Comparison of ENCODE assay signal across 18 mouse cellular contexts in genomic region chr9:71916662-71916953, GRCm38 (mm10).
DNase-seq lines count a peak whose midpoint lies in the region; ATAC-seq and TF ChIP-seq lines count a peak whose summit lies in the region.
"Had no signal": no experiment of that assay in that cellular context is flagged by ENCODE, and none has a peak within 500 bp of the region (broad histone marks: within the 10 kb centered on the region; RNA-seq: fewer than 3 reads in every experiment).

No protein-coding gene starts in this region.

- DNase-seq in hindbrain, embryonic 10.5 days (ENCODE audit: low spot score), result no peak
- DNase-seq in hindbrain, embryonic 11.5 days (ENCODE audit: low spot score), result no peak
- DNase-seq in neural tube, embryonic 11.5 days (ENCODE audit: low spot score), result no peak
- no peak for DNase-seq in limb, embryonic 14.5 days (ENCODE audit: low spot score)
- DNase-seq in kidney, adult 8-10 months, result no peak
- no peak for DNase-seq in cerebellum, postnatal 14 days
- DNase-seq: adrenal gland, postnatal 36 days; cerebellum, adult 2 months; gastrocnemius, adult 2 months; heart, postnatal 4 days; thymus, postnatal 25 days had no signal

- peaks cover 27% of the 10 kb centered on the region for H3K36me3 ChIP-seq in hindbrain, embryonic 10.5 days
- H3K36me3 ChIP-seq in hindbrain, embryonic 11.5 days (ENCODE audit: control insufficient read depth, insufficient read depth, low read length), result no peaks in the 10 kb centered on the region
- no peaks in the 10 kb centered on the region for H3K36me3 ChIP-seq in neural tube, embryonic 11.5 days (ENCODE audit: control insufficient read depth, insufficient read depth, low read length)
- H3K36me3 ChIP-seq in neural tube, embryonic 15.5 days, result no peaks in the 10 kb centered on the region
- H3K36me3 ChIP-seq in limb, embryonic 14.5 days (ENCODE audit: control insufficient read depth, insufficient read depth, low read length), result peaks cover 11% of the 10 kb centered on the region; the same call in 1 of the 2 replicates
- peaks cover 5% of the 10 kb centered on the region; the same call in 1 of the 2 replicates for H3K36me3 ChIP-seq in neural tube, embryonic 13.5 days

- H3K4me3 ChIP-seq in hindbrain, embryonic 10.5 days, result no peak overlapping the region
- H3K4me3 ChIP-seq in hindbrain, embryonic 11.5 days (ENCODE audit: low read depth, low read length), result no peak overlapping the region
- H3K4me3 ChIP-seq in neural tube, embryonic 11.5 days (ENCODE audit: low read depth, low read length), result no peak overlapping the region
- H3K4me3 ChIP-seq in neural tube, embryonic 15.5 days (replicated peaks), result no peak overlapping the region
- H3K4me3 ChIP-seq in limb, embryonic 14.5 days (replicated peaks; ENCODE audit: low read length), result no peak overlapping the region
- H3K4me3 ChIP-seq in neural tube, embryonic 13.5 days, result no peak overlapping the region
- H3K4me3 ChIP-seq: gastrocnemius, adult 2 months; kidney, embryonic 15.5 days; limb, embryonic 13.5 days had no signal

- no peaks in the 10 kb centered on the region for H3K9me3 ChIP-seq in hindbrain, embryonic 10.5 days
- no peaks in the 10 kb centered on the region for H3K9me3 ChIP-seq in hindbrain, embryonic 11.5 days (ENCODE audit: control insufficient read depth, low read length)
- no peaks in the 10 kb centered on the region for H3K9me3 ChIP-seq in neural tube, embryonic 11.5 days (ENCODE audit: control insufficient read depth, low read length)
- no peaks in the 10 kb centered on the region for H3K9me3 ChIP-seq in neural tube, embryonic 15.5 days (replicated peaks)
- H3K9me3 ChIP-seq in limb, embryonic 14.5 days (ENCODE audit: control insufficient read depth, low read length), result no peaks in the 10 kb centered on the region
- no peaks in the 10 kb centered on the region for H3K9me3 ChIP-seq in neural tube, embryonic 13.5 days
- H3K9me3 ChIP-seq: kidney, embryonic 15.5 days; limb, embryonic 13.5 days had no signal

- no peak for ATAC-seq in hindbrain, embryonic 11.5 days (ENCODE audit: low FRiP score)
- ATAC-seq in neural tube, embryonic 11.5 days (ENCODE audit: insufficient read depth, low FRiP score, low TSS enrichment), result no peak
- no peak for ATAC-seq in neural tube, embryonic 15.5 days (ENCODE audit: low FRiP score)
- ATAC-seq in limb, embryonic 14.5 days (ENCODE audit: low FRiP score, low read depth), result no peak
- ATAC-seq in neural tube, embryonic 13.5 days (ENCODE audit: low read depth), result no peak; the same call in none of the 2 replicates
- ATAC-seq: intestine, embryonic 16.5 days had no signal

- H3K4me1 ChIP-seq in hindbrain, embryonic 10.5 days (replicated peaks), result peaks cover 28% of the 10 kb centered on the region
- H3K4me1 ChIP-seq in hindbrain, embryonic 11.5 days (replicated peaks; ENCODE audit: control insufficient read depth, insufficient read depth, low read length), result peaks cover 5% of the 10 kb centered on the region; the same call in 1 of the 2 replicates
- H3K4me1 ChIP-seq in neural tube, embryonic 11.5 days (ENCODE audit: control insufficient read depth, insufficient read depth, low read length), result peaks cover 8% of the 10 kb centered on the region
- peaks cover 12% of the 10 kb centered on the region for H3K4me1 ChIP-seq in neural tube, embryonic 15.5 days
- H3K4me1 ChIP-seq in limb, embryonic 14.5 days (ENCODE audit: control insufficient read depth, insufficient read depth, low read length), result peaks cover 9% of the 10 kb centered on the region
- peaks cover 31% of the 10 kb centered on the region for H3K4me1 ChIP-seq in neural tube, embryonic 13.5 days (replicated peaks)

- no peak for TF ChIP-seq POLR2A in limb, embryonic 14.5 days (IDR thresholded peaks at IDR 0.05; ENCODE audit: borderline replicate concordance, extremely low read depth, insufficient read depth, insufficient read length)

- H3K27ac ChIP-seq in hindbrain, embryonic 10.5 days, result peak overlapping the region; percentile 74; the same call in 1 of the 2 replicates
- H3K27ac ChIP-seq in hindbrain, embryonic 11.5 days (ENCODE audit: low read depth, low read length), result no peak overlapping the region; the same call in 1 of the 2 replicates
- 0 out of 2 replicates have a peak overlapping the region, but pooled peaks have one; percentile 11 for H3K27ac ChIP-seq in neural tube, embryonic 11.5 days (ENCODE audit: low read depth, low read length)
- no peak overlapping the region for H3K27ac ChIP-seq in neural tube, embryonic 15.5 days (replicated peaks)
- H3K27ac ChIP-seq in limb, embryonic 14.5 days (replicated peaks; ENCODE audit: low read depth, low read length), result 0 out of 2 replicates have a peak overlapping the region, but pooled peaks have one; percentile 8
- peak overlapping the region; percentile 78; the same call in 1 of the 2 replicates for H3K27ac ChIP-seq in neural tube, embryonic 13.5 days (replicated peaks)
- H3K27ac ChIP-seq: gastrocnemius, adult 2 months; limb, embryonic 13.5 days; liver, embryonic 14.5 days had no signal

- H3K27me3 ChIP-seq in hindbrain, embryonic 10.5 days (ENCODE audit: insufficient read depth, poor library complexity, severe bottlenecking), result no peaks in the 10 kb centered on the region
- H3K27me3 ChIP-seq in hindbrain, embryonic 11.5 days (ENCODE audit: control insufficient read depth, insufficient read depth, low read length), result no peaks in the 10 kb centered on the region
- no peaks in the 10 kb centered on the region for H3K27me3 ChIP-seq in neural tube, embryonic 11.5 days (ENCODE audit: control insufficient read depth, insufficient read depth, low read length)
- H3K27me3 ChIP-seq in neural tube, embryonic 15.5 days (replicated peaks), result no peaks in the 10 kb centered on the region
- no peaks in the 10 kb centered on the region for H3K27me3 ChIP-seq in limb, embryonic 14.5 days (ENCODE audit: control insufficient read depth, insufficient read depth, low read length)
- no peaks in the 10 kb centered on the region for H3K27me3 ChIP-seq in neural tube, embryonic 13.5 days
- H3K27me3 ChIP-seq: CH12.LX; kidney, embryonic 15.5 days; limb, embryonic 13.5 days had no signal

- no peak overlapping the region for H3K4me2 ChIP-seq in hindbrain, embryonic 11.5 days (replicated peaks; ENCODE audit: low read depth, low read length)
- H3K4me2 ChIP-seq in neural tube, embryonic 11.5 days (ENCODE audit: low read depth), result no peak overlapping the region
- H3K4me2 ChIP-seq in neural tube, embryonic 15.5 days, result no peak overlapping the region
- H3K4me2 ChIP-seq in limb, embryonic 14.5 days (replicated peaks; ENCODE audit: low read depth, low read length, severe bottlenecking), result no peak overlapping the region
- no peak overlapping the region for H3K4me2 ChIP-seq in neural tube, embryonic 13.5 days
- H3K4me2 ChIP-seq: kidney, embryonic 15.5 days; limb, embryonic 13.5 days had no signal

- H3K9ac ChIP-seq in hindbrain, embryonic 11.5 days (ENCODE audit: low read depth, low read length), result no peak overlapping the region
- no peak overlapping the region for H3K9ac ChIP-seq in neural tube, embryonic 11.5 days (ENCODE audit: low read length)
- H3K9ac ChIP-seq in neural tube, embryonic 15.5 days (replicated peaks), result no peak overlapping the region
- H3K9ac ChIP-seq in limb, embryonic 14.5 days (ENCODE audit: low read depth, low read length, severe bottlenecking), result no peak overlapping the region
- H3K9ac ChIP-seq in neural tube, embryonic 13.5 days, result no peak overlapping the region
- H3K9ac ChIP-seq: kidney, embryonic 15.5 days; limb, embryonic 13.5 days; liver, embryonic 14.5 days had no signal

Comparison
In these comparisons a context has a peak if more than half of its experiments do, and no peak if none do; other contexts are left out.
1. H3K27ac ChIP-seq: peak in hindbrain, embryonic 10.5 days (single experiment), neural tube, embryonic 11.5 days (single experiment), limb, embryonic 14.5 days (single experiment) and neural tube, embryonic 13.5 days (single experiment); none in hindbrain, embryonic 11.5 days (single experiment) and neural tube, embryonic 15.5 days (single experiment).